Mouse (Mus musculus): ENCODE results near the gene Dhx16. TPM values are rescaled to one million over a fixed set of nuclear protein-coding genes. Genes with fewer than 3 reads are reported as not detected.
A peak's percentile ranks its signal among the peaks of the same experiment; 100 is the strongest.

Gene Dhx16
- polyA plus RNA-seq, 1 experiment from 2014 or later: 44.2 TPM

DNA sequence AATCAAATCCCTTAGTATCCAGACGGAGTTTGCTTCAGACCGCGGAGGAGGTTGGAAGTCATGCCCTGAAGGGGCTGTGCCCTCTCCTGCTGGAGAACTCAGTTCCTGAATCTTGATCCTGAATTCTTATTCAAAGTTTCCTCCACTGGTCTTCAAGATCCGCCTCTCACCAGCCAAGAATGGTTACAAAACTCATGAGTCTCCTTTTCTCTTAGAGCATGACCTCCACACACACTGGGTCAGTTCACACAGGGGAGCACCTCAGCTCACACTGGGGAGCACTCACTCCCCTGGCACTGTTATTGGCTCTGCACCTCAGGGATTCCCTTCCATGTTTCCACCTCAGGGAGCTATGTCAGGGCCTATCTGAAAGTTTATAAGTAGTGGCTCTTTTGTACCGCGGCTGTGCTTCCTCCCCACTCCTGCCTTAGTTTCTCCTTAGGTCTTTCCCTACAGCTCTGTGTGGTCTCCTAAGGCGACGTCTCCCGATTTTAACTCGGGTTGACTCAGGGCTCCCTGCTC lies 14.7 kb upstream of the Dhx16 start:
- Histone ChIP-seq H3K4me2 (replicated peaks) (peak overlapping the region; percentile 94), H3K9me3 (no peaks in the 10 kb centered on the region), H3K9ac (peak overlapping the region; percentile 71), H3K27me3 (replicated peaks) (no peaks in the 10 kb centered on the region), H3K4me3 (replicated peaks) (peak overlapping the region; percentile 64), H3K27ac (peak overlapping the region; percentile 98), H3K36me3 (0 out of 2 replicates have a peak, but pooled peaks cover 2% of the 10 kb centered on the region), H3K4me1 (replicated peaks) (peaks cover 43% of the 10 kb centered on the region)
- 31% methylated on average over 10 of the region's 10 CpGs for WGBS
- ATAC-seq: no peak

DNA sequence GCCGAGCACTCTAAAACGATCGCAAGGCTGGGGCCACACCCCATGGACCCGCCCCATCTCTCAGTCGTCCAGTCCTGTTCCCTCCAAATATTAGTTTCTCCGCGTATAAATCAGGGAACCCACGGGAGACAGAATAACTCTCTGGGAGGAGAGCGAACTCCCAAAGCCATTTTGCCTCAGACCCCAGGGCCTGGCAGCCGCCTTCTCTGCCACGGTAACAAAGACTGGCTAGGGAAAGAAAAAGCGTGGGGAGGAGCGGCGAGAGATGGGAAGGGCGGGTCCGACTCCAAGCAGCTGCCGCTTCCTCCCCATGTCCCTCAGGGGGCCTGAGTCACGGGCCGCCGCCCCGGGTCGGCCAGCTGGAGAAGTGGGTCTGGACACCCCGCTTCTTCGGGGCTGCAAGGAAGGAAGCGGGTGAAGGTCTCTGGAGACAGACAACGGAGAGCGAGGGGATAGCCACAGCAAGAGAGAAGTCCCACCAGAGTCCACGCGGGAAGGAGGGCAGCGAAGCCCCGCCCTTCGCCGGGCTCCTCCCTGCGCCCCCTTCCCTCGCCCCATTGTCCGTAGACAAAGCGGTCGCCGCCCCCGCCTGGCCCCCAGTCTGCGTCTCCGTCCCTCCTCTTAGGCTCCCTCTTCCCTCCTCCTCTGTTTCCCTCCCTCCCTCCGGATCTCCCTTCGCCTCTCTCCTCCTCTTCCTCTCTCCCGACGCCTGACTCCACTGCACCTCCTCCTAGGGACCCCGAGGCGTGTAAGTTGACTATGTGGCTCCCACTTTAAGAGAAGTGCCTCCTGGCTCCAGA lies 13.9 kb upstream of the Dhx16 start, which contains the start of gene Ppp1r18:
TSS of gene Ppp1r18 (plus strand) at position 113 of the 800 bp plus-strand sequence.
- Histone ChIP-seq H3K4me3 (replicated peaks) (peak within 1 kb of the TSS; percentile 64), H3K9ac (peak within 1 kb of the TSS; percentile 71), H3K4me1 (replicated peaks) (peaks cover 42% of the 10 kb centered on the region), H3K27me3 (replicated peaks) (no peaks in the 10 kb centered on the region), H3K9me3 (no peaks in the 10 kb centered on the region), H3K4me2 (replicated peaks) (peak within 1 kb of the TSS; percentile 94), H3K36me3 (0 out of 2 replicates have a peak, but pooled peaks cover 2% of the 10 kb centered on the region), H3K27ac (peak within 1 kb of the TSS; percentile 98)
- under 1% methylated on average over 48 of the region's 48 CpGs for WGBS
- ATAC-seq: peak; percentile 65

DNA sequence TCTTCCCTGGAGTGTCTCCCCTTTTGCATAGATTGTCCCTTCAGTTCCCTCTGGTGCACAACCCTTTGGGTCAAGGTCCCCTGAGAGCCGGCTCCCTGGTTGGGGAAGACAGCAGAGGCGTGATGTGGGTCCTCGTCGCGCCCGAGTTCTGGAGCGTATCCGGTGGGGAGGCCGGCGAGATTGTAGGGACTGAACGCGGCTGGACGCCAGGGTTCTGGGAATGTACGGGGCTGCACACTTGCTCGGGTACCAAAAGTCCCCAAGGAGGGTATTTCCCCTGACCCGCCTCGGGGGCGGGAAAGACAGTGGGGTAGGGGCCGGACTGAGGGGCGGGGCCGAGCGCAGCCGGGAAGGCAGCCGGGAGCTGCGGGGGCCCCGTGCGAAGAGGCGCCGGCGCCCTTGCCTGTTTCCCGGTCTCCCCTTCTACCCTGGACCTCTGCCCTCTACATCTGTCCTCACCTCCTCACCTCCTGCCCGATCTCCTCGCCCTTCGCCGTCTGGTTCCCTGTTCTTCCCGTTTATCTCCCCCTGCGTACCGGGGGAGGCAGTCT lies 13.3 kb upstream of the Dhx16 start:
- Histone ChIP-seq H3K4me3 (replicated peaks) (peak overlapping the region; percentile 64), H3K4me2 (replicated peaks) (peak overlapping the region; percentile 94), H3K27ac (peak overlapping the region; percentile 98), H3K27me3 (replicated peaks) (no peaks in the 10 kb centered on the region), H3K36me3 (peaks cover 6% of the 10 kb centered on the region; the same call in 1 of the 2 replicates), H3K9ac (peak overlapping the region; percentile 71), H3K9me3 (no peaks in the 10 kb centered on the region), H3K4me1 (replicated peaks) (peaks cover 39% of the 10 kb centered on the region)
- 0% methylated on average over 36 of the region's 38 CpGs for WGBS
- peak; percentile 63 for ATAC-seq

DNA sequence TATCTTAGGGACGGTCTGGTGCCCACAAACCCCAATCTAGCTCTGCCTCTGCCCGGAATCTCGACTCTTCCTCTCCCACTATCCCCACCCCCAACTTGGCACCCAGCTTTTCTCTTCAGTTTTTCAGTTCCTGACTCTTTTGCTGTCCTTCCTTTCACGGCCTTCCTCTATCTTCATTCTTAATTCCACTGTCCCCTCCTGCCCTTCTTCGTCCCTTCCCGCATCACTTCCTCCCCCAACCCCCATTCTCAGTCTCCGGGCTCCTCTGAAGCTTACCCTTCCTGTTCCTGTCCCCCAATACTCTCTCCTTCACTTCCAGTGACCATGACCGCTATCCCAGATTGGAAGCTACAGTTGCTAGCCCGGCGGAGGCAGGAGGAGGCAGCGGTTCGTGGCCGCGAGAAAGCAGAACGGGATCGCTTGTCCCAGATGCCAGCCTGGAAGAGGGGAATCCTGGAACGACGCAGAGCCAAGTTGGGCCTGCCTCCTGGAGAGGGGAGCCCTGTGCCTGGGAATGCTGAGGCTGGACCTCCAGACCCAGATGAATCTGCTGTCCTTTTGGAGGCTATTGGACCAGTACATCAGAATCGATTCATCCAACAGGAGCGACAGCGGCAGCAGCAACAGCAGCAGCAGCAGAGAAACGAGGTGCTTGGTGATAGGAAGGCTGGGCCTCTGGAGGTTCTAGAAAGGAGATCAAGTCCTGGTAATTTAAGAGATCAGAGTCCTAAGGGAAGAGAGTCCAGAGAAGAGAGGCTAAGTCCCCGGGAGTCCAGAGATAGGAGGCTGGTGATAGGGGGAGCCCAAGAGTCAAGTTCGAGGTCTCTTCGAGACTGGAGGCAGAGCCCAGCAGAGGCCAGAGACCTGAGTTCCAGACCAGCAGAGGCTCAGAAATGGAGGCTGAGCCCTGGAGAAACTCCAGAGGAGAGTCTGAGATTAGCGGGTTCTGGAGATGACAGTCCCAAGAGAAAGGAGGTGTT lies 12.4 kb upstream of the Dhx16 start:
- H3K4me1 ChIP-seq (replicated peaks): peaks cover 39% of the 10 kb centered on the region
- 16% methylated on average over 26 of the region's 26 CpGs for WGBS

DNA sequence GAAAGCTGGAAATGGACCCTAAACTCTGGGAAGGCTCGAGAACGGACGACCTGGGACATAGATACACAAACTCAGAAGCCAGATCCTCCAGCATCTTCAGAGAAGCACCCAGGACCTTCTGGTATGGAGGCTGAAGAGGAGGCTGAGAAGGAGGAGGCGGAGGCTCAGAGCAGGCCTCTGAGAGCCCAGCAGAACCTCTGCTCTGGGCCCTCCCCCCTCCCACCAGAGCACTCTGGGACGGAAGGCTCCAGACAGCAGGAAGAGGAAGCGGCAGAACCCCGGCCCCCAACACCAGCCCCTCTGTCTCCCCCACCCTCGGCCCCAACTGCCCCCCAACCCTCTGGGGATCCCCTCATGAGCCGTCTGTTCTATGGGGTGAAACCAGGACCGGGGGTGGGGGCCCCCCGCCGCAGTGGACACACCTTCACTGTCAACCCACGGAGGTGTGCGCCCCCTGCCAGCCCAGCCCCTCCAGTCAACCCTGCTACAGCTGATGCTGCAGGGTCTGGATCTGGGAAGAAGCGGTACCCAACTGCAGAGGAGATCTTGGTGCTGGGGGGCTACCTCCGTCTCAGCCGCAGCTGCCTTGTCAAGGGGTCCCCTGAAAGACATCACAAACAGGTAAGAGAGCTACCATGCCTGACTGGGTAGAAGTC lies 11.3 kb upstream of the Dhx16 start:
- H3K36me3 ChIP-seq: peaks cover 6% of the 10 kb centered on the region; the same call in 1 of the 2 replicates

More for the DNA sequence above, 12.4 kb upstream of the Dhx16 start:
- ATAC-seq: no peak
- Histone ChIP-seq H3K9ac (peak overlapping the region; percentile 71), H3K4me3 (replicated peaks) (peak overlapping the region; percentile 64), H3K4me2 (replicated peaks) (peak overlapping the region; percentile 94), H3K27ac (peak overlapping the region; percentile 98), H3K36me3 (peaks cover 7% of the 10 kb centered on the region; the same call in 1 of the 2 replicates), H3K9me3 (no peaks in the 10 kb centered on the region), H3K27me3 (replicated peaks) (no peaks in the 10 kb centered on the region)

DNA sequence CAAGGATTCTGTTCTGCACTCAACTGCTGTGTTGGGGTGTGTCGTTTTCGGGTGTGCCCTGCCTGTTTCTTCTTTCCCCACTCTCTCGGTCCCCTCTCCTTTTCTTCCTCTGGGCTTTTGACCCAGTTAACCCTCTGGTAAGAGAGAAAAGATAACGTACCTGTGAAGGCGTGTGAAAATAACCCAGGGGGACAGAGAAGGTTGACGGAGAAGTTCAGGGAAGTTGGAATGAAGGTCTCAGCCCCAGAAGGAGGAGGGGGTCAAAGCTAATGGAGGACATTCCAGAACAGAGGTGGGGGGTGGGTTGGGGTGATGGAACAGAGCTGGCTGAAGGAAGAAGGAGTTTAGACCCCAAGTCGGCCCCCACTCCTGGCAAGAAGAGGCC lies 10.7 kb upstream of the Dhx16 start:
- Histone ChIP-seq H3K9ac (peak overlapping the region; percentile 71), H3K4me1 (replicated peaks) (peaks cover 47% of the 10 kb centered on the region), H3K4me3 (replicated peaks) (peak overlapping the region; percentile 64), H3K9me3 (no peaks in the 10 kb centered on the region), H3K36me3 (peaks cover 5% of the 10 kb centered on the region; the same call in 1 of the 2 replicates), H3K27me3 (replicated peaks) (no peaks in the 10 kb centered on the region), H3K4me2 (replicated peaks) (peak overlapping the region; percentile 94), H3K27ac (peak overlapping the region; percentile 72)
- ATAC-seq: no peak
- 3% methylated on average over 7 of the region's 7 CpGs for WGBS

More for the DNA sequence above, 11.3 kb upstream of the Dhx16 start:
- Histone ChIP-seq H3K9me3 (no peaks in the 10 kb centered on the region), H3K4me1 (replicated peaks) (peaks cover 43% of the 10 kb centered on the region), H3K27me3 (replicated peaks) (no peaks in the 10 kb centered on the region), H3K4me2 (replicated peaks) (peak overlapping the region; percentile 94), H3K27ac (peak overlapping the region; percentile 98), H3K9ac (peak overlapping the region; percentile 71), H3K4me3 (replicated peaks) (peak overlapping the region; percentile 64)
- WGBS: 27% methylated on average over 17 of the region's 17 CpGs
- ATAC-seq: no peak

DNA sequence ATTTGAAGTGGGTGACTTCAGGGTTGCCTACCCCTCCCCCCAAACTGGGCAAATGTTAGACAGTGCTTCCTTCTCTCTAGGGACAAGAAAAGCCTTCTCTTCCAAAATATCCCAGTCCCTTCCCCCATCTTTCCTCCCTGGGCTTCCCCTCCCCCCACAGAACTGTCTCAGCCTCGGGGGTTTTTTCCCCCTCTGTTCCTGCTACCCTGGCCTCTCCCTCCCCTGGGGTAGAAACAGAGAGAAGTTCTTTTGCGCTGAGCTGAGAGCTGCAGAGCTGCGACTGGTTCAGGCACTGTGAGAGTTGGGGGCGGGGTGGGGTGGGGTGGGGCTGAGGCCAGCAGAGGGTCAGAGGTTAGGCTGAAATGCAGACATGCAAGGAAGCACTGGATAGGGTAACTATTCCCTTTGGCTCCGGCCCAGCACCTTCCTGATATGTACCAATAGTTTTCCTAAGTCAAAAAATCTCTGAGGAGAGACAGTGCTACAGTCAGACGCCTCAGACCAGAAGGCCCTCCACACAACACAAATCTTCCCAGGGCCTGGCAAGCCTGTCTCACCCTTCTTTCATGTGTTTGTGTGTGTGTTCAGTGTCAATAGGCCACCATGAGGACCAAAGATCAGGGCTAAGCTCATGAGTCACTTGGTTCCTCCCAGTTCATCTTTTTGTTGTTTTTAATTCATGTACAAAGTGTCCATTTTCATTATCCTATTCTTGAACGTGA lies 10.1 kb upstream of the Dhx16 start:
- Histone ChIP-seq H3K27ac (peak overlapping the region; percentile 72), H3K9me3 (no peaks in the 10 kb centered on the region), H3K27me3 (replicated peaks) (no peaks in the 10 kb centered on the region), H3K9ac (peak overlapping the region; percentile 71), H3K36me3 (peaks cover 5% of the 10 kb centered on the region; the same call in 1 of the 2 replicates), H3K4me3 (replicated peaks) (peak overlapping the region; percentile 64), H3K4me2 (replicated peaks) (peak overlapping the region; percentile 94), H3K4me1 (replicated peaks) (peaks cover 47% of the 10 kb centered on the region)
- peak; percentile 11; the same call in 1 of the 2 replicates for ATAC-seq
- 7% methylated on average over 7 of the region's 7 CpGs for WGBS

DNA sequence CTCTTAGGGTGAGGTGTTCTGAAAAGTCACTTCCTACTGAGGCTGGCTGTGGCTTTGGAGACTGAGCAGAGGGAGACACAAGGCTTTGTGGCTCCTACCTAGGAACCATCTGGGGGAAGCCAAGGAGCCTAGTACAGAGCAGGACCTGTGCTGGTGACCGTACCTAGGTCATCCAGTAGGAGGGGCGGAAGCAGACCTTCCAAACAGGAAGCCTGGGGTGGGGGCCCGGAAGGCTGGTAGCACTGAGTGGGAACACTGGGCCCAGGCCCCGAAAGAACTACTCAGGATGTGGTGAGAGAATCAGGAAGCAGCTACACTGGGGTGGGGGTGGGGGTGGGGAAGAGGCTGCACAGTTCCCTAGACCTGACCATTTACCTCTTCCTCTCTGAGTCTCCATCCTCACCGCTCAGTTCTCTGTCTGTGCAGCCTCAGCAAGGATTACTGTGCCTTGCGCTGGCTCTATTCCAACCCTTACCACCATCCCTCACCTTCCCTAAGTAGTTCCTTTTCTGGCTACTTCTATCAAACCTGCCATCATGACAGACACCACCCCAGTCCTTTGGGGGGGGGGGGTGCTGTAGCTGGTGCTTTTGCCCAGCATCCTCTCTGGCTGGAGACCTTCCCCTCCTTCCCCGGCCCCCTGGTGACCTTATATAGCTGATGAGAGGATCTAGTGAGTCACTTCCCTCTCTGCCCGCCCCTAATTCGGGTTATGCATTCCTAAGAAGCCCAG lies 9.3 kb upstream of the Dhx16 start:
- 45% methylated on average over 9 of the region's 9 CpGs for WGBS
- peak overlapping the region; percentile 71 for H3K9ac ChIP-seq
- peak overlapping the region; percentile 64 for H3K4me3 ChIP-seq (replicated peaks)
- peaks cover 9% of the 10 kb centered on the region; the same call in 1 of the 2 replicates for H3K36me3 ChIP-seq
- peak overlapping the region; percentile 94 for H3K4me2 ChIP-seq (replicated peaks)
- ATAC-seq: no peak
- peak overlapping the region; percentile 72 for H3K27ac ChIP-seq
- no peaks in the 10 kb centered on the region for H3K9me3 ChIP-seq
- peaks cover 40% of the 10 kb centered on the region for H3K4me1 ChIP-seq (replicated peaks)
- no peaks in the 10 kb centered on the region for H3K27me3 ChIP-seq (replicated peaks)

DNA sequence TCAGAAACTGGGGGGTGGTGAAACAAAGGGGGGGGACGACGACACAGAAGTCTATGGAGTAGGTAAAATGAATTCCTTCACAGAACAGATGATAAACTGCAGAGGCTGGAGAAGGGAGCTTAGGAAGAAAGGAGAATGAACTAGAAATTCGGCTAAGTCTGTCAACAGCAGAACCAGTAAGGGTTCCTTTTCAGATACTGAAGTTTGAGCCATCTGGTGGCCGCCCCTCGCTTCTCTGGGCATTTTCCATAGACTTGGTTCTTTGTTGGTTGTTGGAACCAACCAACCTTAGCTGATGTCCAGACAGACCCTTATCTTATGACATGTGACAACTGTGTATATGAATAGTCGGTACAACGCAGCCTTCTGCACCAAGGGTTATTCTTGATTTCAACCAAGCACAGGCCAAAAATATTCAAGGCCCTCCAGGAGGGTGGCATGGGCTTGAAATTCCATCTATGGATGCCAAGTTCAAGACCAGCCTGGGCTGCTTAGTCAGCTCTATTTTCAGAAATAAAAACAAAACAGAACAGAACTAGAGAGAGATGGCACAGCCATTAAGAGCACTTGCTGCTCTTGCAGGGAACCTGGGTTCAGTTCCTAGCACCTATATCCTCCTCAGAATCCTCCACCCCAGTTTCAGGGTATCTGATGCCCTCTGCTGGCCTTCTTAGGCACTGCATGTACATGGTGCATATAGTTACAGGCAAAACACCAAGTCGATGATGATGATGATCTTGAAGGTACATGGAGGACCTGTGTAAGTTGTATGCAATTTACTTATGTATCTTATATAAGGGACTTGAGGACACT lies 8.5 kb upstream of the Dhx16 start:
- peak overlapping the region; percentile 94 for H3K4me2 ChIP-seq (replicated peaks)
- peak overlapping the region; percentile 64 for H3K4me3 ChIP-seq (replicated peaks)
- H3K9ac ChIP-seq: no peak overlapping the region
- peaks cover 9% of the 10 kb centered on the region; the same call in 1 of the 2 replicates for H3K36me3 ChIP-seq
- H3K27ac ChIP-seq: peak overlapping the region; percentile 72
- 76% methylated on average over 8 of the region's 8 CpGs for WGBS
- no peak for ATAC-seq
- H3K27me3 ChIP-seq (replicated peaks): no peaks in the 10 kb centered on the region
- peaks cover 39% of the 10 kb centered on the region for H3K4me1 ChIP-seq (replicated peaks)
- H3K9me3 ChIP-seq: no peaks in the 10 kb centered on the region
